Mouse (Mus musculus): ENCODE measurements around the gene Nacc1. TPM values are rescaled to one million over a fixed set of nuclear protein-coding genes. Genes with fewer than 3 reads are reported as not detected.

The Nacc1 gene
- 5.8 and 6.1 TPM in 2 replicates for polyA plus RNA-seq (2015; fragmentation: Nextera tagmentation; extraction: Ambion mirVana)

DNA sequence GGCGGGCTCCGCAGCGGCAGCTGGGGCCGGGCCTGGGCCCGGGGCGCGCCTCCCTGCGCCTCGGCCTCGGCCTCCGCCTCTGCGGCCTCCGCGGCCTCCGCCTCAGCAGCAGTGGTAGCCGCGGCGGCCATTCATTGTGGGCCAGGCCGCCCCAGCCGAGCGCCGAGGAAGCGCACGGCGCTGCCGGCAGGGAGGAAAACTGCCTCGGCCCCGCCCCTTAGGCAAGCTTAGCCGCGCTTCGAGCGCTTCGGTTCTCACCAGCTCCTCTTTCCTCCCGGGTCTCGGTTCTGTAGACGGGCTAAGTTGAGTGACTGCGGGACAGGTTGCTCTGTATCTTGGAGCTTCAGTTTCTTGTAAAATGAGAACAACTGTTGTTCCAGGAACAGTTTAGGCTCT lies at the start of gene Nacc1:
TSS of gene Nacc1 (minus strand) at position 158 of the 396 bp plus-strand sequence.

DNA sequence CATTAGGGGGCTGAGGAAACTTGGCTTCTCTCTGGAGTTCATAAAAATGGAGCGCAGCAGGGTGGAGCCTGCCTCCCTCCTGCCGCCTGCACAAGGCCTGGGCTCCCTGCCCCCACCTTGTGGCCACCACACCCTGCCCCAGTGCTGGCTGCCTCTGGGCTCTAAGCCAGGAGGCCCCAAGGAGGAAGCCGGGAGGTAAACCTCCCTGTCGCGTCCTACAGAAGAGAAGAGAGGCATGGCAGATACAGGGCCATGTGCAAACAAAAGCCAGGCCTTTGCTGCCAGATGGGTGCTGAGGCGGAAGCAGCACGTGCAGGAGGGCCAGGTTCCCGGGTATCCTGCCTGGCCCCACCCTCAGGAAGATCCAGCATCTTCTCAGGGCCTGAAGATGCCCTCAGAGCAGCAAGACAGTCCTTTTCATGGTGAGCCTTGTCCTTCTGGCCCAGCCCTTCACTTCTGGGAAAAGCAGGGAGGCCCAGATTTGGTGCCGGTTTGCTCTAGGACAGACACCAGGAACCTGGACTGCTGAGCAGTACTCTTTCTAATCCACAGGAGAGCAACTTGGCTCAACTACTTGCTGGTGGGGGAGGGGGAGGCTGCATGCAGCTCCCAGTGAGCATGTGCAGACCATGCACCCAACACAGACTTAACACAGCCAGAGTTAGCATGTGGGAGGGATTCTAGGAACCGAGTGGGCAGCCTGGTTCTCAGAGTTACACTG lies 35.3 kb upstream of the Nacc1 start, which contains the start of gene G430095P16Rik:
TSS of gene G430095P16Rik (plus strand) at position 158 of the 721 bp plus-strand sequence.

DNA sequence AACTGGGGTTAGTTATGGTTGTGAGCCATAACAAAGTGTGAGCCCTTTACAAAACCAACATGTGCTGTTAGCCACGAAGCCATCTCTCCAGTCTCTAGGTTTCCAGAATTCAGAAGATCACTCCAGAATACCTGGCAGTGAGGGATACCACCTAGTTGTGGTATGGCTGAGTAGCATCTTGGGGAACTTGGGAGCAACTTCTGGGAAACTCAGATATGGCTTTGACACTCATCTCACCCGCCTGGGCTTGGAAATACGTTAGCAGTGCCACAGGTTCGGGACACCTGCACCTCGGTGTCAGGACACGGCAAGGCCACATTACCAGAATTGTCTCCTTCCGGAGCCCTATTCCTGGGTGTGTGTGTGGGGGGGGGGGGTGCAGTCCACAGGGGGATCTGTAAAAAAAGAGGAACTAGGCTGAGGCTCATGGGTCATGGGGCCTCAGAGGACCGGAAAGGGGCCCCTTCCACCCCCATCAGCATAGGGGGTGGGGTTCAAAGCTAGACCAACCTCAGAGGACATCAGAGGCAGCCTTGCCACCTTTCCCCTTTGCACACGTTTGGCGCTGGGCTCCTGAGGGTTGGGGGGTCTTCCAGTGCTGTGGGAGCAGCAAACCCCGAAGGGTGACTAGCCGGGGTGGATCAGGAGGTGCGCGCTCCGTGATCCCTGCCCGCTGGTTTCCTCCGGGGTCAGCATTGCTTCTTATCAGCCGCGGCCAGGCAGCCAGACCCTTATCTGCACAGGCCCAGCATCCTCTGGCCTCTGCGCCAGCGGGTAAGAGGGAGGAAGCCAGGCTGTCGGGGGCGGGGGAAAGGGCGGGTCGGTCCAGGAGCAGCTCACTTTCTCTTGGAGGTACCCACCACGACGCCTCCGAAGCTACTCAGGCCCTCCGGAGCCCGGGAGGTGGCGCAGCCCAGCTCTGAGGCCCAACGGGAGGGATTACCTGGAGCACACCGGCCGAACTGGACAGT lies 13.6 kb upstream of the Nacc1 start, which contains the start of gene Lyl1:
TSS of gene Lyl1 (plus strand) at position 517 of the 971 bp plus-strand sequence.

DNA sequence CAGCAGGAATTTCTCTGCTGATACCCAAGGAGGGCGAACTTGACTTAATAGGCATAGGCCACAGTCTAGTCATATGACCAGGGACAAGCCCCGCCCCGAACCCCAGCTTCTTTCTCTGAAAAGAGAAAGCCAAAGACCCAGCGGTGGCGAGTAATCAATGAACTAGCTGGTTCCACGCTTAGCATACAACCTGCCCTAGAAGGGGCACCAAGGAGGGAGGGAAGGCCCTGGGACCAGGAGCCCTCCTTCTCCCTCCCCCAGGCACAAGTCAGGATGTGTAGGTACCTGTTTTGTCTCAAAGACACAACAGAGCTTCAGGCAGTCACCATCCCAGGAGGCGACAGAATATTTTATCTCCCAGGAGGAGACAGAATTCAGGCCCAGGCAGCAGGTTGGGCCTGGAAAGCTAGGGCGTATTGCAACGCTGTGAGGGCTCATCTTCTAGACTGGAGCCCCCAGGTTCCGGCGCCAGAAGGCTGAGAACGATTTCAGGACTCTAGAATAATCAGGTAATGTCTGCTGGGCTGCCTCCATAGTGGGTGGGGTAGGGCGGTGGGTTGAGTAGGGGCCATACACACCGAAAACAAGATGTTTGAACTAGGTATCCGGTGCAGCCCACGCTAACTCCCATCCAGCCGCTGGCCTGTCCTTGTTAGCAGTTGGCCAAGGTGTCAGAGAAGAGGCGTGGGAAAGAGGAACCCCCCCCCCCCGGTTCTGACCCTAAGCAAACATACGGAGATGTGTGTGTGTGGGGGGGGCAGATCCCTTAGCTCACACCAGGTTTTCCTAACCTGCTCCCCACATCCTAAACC lies 1.3 kb downstream of the Nacc1 start, which contains the start of gene Trmt1:
TSS of gene Trmt1 (plus strand) at position 117 of the 812 bp plus-strand sequence.

DNA sequence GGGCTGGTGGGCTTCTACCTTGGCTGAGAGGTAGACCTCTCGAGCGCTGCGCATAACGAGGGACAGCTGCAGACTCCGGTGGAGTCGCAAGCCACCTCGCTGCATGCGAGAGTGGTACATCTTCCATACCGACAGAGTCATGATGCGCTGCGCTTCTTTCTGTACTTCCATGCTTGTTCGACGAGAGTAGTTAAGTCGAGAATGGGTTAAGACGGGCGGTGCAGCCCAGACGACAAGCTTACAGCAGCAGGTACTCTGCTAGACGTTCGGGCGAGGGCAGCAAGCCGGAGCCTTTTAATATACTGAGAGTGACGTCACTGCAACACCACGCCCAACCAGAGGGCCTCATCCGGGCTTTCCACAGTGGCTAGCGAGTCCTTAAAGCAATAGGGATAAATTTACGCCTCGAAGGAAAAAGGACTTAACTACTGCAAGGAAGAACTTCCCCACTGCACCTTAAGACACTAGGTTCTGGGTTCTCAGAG lies 25.0 kb downstream of the Nacc1 start, which contains the start of gene Ier2:
TSS of gene Ier2 (minus strand) at position 272 of the 485 bp plus-strand sequence.

Other genes with a start within 250 kb of the Nacc1 start
- gene Ier2, start 25.0 kb downstream of the Nacc1 start, polyA plus RNA-seq (2015; fragmentation: Nextera tagmentation; extraction: Ambion mirVana), result 21.8 and 35.5 TPM in 2 replicates
- gene Trmt1, start 1.6 kb downstream of the Nacc1 start, polyA plus RNA-seq (2015; fragmentation: Nextera tagmentation; extraction: Ambion mirVana), result 33.7 and 35.7 TPM in 2 replicates
- gene Lyl1, start 13.6 kb upstream of the Nacc1 start, polyA plus RNA-seq (2015; fragmentation: Nextera tagmentation; extraction: Ambion mirVana), result 5.4 and 7.1 TPM in 2 replicates
- 6.9 and 8.4 TPM in 2 replicates for gene G430095P16Rik, start 35.1 kb upstream of the Nacc1 start, polyA plus RNA-seq (2015; fragmentation: Nextera tagmentation; extraction: Ambion mirVana)
- 43.9 and 49.1 TPM in 2 replicates for gene Nfix, start 112.5 kb upstream of the Nacc1 start, polyA plus RNA-seq (2015; fragmentation: Nextera tagmentation; extraction: Ambion mirVana)
- gene Dand5, start 135.0 kb upstream of the Nacc1 start, polyA plus RNA-seq (2015; fragmentation: Nextera tagmentation; extraction: Ambion mirVana), result 8.7 and 8.9 TPM in 2 replicates
- 66.7 and 71.6 TPM in 2 replicates for gene Gadd45gip1, start 143.7 kb upstream of the Nacc1 start, polyA plus RNA-seq (2015; fragmentation: Nextera tagmentation; extraction: Ambion mirVana)
- 156 and 158 TPM in 2 replicates for gene Rad23a, start 152.8 kb upstream of the Nacc1 start, polyA plus RNA-seq (2015; fragmentation: Nextera tagmentation; extraction: Ambion mirVana)
- 182 and 260 TPM in 2 replicates for gene Calr, start 159.1 kb upstream of the Nacc1 start, polyA plus RNA-seq (2015; fragmentation: Nextera tagmentation; extraction: Ambion mirVana)
- 37.7 and 40.9 TPM in 2 replicates for gene Farsa, start 169.1 kb upstream of the Nacc1 start, polyA plus RNA-seq (2015; fragmentation: Nextera tagmentation; extraction: Ambion mirVana)
- 11.9 and 16.7 TPM in 2 replicates for gene Syce2, start 184.2 kb upstream of the Nacc1 start, polyA plus RNA-seq (2015; fragmentation: Nextera tagmentation; extraction: Ambion mirVana)
- gene Gcdh, start 206.1 kb upstream of the Nacc1 start, polyA plus RNA-seq (2015; fragmentation: Nextera tagmentation; extraction: Ambion mirVana), result 25.0 and 25.2 TPM in 2 replicates
- gene Klf1, start 214.1 kb upstream of the Nacc1 start, polyA plus RNA-seq (2015; fragmentation: Nextera tagmentation; extraction: Ambion mirVana), result 0.33 and 0.42 TPM in 2 replicates
- 6.7 and 7.6 TPM in 2 replicates for gene Dnase2a, start 220.7 kb upstream of the Nacc1 start, polyA plus RNA-seq (2015; fragmentation: Nextera tagmentation; extraction: Ambion mirVana)
- not detected in 2 replicates for gene Mast1, start 249.5 kb upstream of the Nacc1 start, polyA plus RNA-seq (2015; fragmentation: Nextera tagmentation; extraction: Ambion mirVana)

Measured in skeletal muscle tissue, postnatal 0 days (tissue).